Mouse (Mus musculus) cortical plate, adult 2 months (tissue): ENCODE measurements around the gene Otor.

ENCODE experiments used
- CTCF ChIP-seq: fragments of 200-500 bp; IDR thresholded peaks from 2 replicates; pipeline ENCODE4 v1.5.1; 2011; ENCODE audit warnings: mild to moderate bottlenecking, control low read depth, low read length; ENCODE audit not compliant: insufficient read depth; ENCODE audit errors: extremely low read depth
- POLR2A ChIP-seq: fragments of 200-500 bp; IDR thresholded peaks from 2 replicates; pipeline ENCODE4 v1.6.1; 2011; ENCODE audit warnings: mild to moderate bottlenecking, low read length, control low read depth; ENCODE audit not compliant: insufficient read depth; ENCODE audit errors: extremely low read depth

- no peak for TF ChIP-seq CTCF
- no peak for TF ChIP-seq POLR2A
These were observed at the start of gene Otor for GRCm38 (mm10) chr2:143078198-143078851.
